Mouse (Mus musculus): Measurements from ENCODE around the gene Gm9936. TPM values are rescaled to one million over a fixed set of nuclear protein-coding genes. Genes with fewer than 3 reads are reported as not detected.

The Gm9936 gene
- total RNA-seq, 1 experiment from 2014 or later, result not detected

GRCm38 (mm10) chr5:114807893-114808292 lies 50.6 kb downstream of the Gm9936 start:
- ATAC-seq (replicated peaks in 1 of 2; ENCODE audit: insufficient read depth in 1 of 2, low FRiP score in 2 of 2, low TSS enrichment in 1 of 2, low read depth in 1 of 2, poor library complexity in 2 of 2, severe bottlenecking in 2 of 2), result no peak

DNA sequence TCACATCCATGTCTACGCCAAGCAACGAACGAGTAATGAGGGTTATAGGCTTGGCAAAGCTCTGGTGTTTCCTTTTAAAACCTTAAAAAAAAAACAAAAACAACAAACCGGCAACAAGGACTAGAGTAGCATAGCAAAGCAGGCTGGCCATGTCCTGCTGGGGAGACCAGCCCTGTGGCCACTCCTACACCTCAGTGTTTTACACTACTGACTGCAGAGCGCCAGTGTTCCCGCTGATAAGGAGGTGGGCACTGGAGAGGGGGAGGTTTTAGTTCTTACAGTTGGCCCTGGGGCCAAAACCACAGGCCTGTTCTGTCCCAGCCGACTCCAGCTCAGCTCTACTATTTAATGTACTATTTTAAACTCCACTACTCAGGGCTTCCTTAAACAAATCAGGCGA lies 51.0 kb downstream of the Gm9936 start:
- ATAC-seq (replicated peaks in 1 of 2; ENCODE audit: insufficient read depth in 1 of 2, low FRiP score in 2 of 2, low TSS enrichment in 1 of 2, low read depth in 1 of 2, poor library complexity in 2 of 2, severe bottlenecking in 2 of 2), result peak; percentile 50 to 63

DNA sequence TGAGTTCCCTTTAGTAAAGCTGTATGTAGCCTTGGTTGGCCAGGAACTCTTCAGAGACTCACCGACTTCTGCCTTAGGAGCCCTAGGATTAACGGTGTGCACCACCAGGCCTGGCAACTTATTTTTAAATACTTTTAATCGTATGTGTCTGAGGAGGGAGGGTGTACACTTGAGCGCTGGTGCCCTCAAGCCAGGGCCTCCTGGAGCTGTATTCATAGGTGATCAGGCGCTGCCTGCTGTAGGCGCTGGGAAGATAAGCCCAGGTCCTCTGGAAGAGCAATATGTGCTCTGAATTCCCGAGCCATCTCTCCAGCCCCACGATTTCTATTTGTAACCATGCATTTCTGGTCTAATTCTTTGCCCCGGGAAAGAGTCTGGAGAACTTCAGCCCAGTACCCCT lies 51.4 kb downstream of the Gm9936 start:
- no peak for ATAC-seq (replicated peaks in 1 of 2; ENCODE audit: insufficient read depth in 1 of 2, low FRiP score in 2 of 2, low TSS enrichment in 1 of 2, low read depth in 1 of 2, poor library complexity in 2 of 2, severe bottlenecking in 2 of 2)

GRCm38 (mm10) chr5:114806636-114807035 lies 51.8 kb downstream of the Gm9936 start:
- no peak for ATAC-seq (replicated peaks in 1 of 2; ENCODE audit: insufficient read depth in 1 of 2, low FRiP score in 2 of 2, low TSS enrichment in 1 of 2, low read depth in 1 of 2, poor library complexity in 2 of 2, severe bottlenecking in 2 of 2)

Other genes starting within 250 kb of the Gm9936 start
- gene Trpv4, start 200.3 kb downstream of the Gm9936 start, total RNA-seq (2017), result 0.25 and 0.69 TPM in 2 replicates
- gene Gltp, start 167.7 kb downstream of the Gm9936 start, total RNA-seq (2017), result 68.2 and 75.9 TPM in 2 replicates
- 16.3 and 21.2 TPM in 2 replicates for gene Tchp, start 150.9 kb downstream of the Gm9936 start, total RNA-seq (2017)
- 480 and 493 TPM in 2 replicates for gene Ankrd13a, start 84.0 kb downstream of the Gm9936 start, total RNA-seq (2017)
- gene Git2, start 83.2 kb downstream of the Gm9936 start, total RNA-seq (2017), result 120 and 128 TPM in 2 replicates
- gene 1500011B03Rik, start 35.2 kb downstream of the Gm9936 start, total RNA-seq (2017), result 62.8 and 67.2 TPM in 2 replicates
- gene 4930519G04Rik, start 5.0 kb downstream of the Gm9936 start, total RNA-seq (2017), result 0.65 TPM in 1 of 2 replicates, not detected in the other
- gene Oasl2, start 38.3 kb upstream of the Gm9936 start, total RNA-seq (2017), result 52.4 and 61.4 TPM in 2 replicates
- gene Oasl1, start 64.6 kb upstream of the Gm9936 start, total RNA-seq (2017), result 3.4 and 5.5 TPM in 2 replicates
- gene 2210016L21Rik, start 83.5 kb upstream of the Gm9936 start, total RNA-seq (2017), result 15.2 and 15.3 TPM in 2 replicates
- not detected in 2 replicates for gene Hnf1a, start 112.4 kb upstream of the Gm9936 start, total RNA-seq (2017)
- 25.6 and 32.0 TPM in 2 replicates for gene Sppl3, start 152.5 kb upstream of the Gm9936 start, total RNA-seq (2017)
- gene Gm10401, start 239.6 kb upstream of the Gm9936 start, total RNA-seq (2017), result 0.50 TPM in 1 of 2 replicates, not detected in the other

Measured in hematopoietic stem cell, adult 5-6 weeks (primary cell).